Mouse (Mus musculus) c-Kit-positive CD71-positive TER-119-negative erythroid progenitor cells, embryonic 14.5 days (primary cell): Measurements from ENCODE around the gene Stk33.

Source experiments
- DNase-seq: peaks from one replicate; pipeline ENCODE4 v3.0.0-alpha.2; 2013; ENCODE audit warnings: low read depth

Stk33 gene

DNA sequence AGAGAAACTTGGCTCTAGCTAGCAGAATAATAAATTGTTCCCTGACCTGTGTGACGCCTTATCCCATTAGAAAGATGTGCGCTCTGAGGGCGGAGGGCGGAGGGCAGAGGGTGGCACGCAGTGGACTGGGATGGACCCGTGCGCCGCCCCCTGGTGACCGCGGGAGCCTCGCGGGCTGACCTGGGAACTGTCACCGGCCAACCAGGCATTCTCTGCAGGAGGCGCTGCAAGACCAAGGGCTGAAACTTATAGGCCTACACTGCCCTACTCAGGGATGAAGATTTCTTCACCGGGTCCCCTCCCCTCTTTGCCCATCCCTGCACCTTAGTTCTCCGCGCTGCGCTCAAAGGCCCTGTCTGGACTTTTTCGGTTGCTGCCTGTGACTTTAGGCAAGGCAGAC, 197.6 kb downstream of the Stk33 start:
- no peak for DNase-seq

DNA sequence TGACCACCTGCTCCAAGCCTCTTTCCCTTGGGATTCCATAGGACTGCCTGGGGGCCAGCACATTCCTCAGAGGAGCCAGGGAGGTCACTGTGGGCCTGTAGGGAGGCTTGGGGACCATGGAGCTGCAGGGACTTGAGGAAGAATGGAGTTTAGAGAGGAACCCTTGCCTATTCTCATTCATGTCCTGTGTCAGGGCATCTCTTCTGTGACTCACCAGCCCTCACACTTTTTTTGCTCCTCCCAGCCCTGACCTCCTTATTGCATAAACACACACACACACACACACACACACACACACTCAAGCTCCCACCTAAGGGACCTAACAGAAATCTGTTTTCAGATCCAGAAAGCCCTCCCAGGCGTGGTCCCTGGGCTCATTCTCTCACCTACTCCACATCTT, 199.5 kb downstream of the Stk33 start:
- no peak for DNase-seq

- no peak for DNase-seq
Measured at GRCm38 (mm10) chr7:109238724-109239123, 200.2 kb downstream of the Stk33 start.

DNA sequence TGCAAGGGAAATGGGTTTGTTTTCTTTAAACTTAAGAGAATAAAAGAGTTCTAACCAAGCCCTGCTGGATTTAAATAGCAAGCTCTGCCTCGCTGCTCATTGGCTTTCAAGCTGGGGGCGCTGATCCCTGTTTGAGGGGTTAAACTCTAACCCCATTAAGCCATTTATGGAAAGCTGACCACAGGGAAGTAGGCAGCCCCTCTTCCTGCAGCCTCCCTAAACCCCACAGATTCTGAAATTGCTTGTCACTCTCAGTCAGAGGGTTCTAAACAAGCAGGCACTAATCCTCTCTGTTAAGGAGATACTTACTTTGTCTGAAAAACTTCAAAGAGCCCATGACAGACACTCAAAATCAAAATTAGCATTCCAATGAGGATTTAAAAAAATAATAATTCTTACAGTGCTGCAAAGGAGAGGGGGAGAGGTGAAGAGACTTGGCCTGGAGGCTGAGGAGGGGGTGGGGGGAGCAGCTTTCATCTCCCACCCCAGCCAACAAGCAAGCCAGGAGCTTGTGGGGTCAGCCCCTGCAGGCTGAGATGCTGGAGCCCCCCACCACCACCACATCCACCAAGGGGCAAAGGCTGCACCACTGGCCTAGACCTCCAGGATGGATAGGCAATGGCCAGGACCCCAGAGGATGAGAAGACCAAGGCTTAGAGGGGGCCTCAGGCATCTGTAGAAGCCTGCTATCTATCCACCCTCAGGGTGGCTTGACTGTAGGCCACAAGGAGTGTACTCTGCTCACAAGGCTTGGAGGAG, 203.8 kb downstream of the Stk33 start:
- no peak for DNase-seq

DNA sequence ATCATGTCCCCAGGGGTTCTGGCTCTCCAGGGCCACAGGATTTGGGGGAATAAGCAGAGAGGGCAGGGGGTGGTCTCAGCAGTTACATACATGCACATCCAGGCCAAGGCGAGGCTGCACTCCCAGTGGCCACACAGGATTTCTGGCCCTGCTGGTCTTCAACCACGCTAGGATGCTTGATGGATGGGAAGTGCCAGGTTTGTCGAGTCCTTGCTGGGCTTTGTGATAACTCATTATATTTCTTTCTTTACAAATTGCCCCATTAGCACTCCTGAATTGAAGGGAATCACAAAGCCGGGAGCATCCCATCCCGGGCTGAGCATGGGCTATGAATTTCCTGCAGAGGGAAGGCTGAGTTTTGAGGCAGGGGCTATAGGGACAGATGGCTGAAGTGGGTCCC, 204.4 kb downstream of the Stk33 start:
- no peak for DNase-seq

- DNase-seq, result no peak
Measured at GRCm38 (mm10) chr7:109231881-109232321, 207.0 kb downstream of the Stk33 start.

DNA sequence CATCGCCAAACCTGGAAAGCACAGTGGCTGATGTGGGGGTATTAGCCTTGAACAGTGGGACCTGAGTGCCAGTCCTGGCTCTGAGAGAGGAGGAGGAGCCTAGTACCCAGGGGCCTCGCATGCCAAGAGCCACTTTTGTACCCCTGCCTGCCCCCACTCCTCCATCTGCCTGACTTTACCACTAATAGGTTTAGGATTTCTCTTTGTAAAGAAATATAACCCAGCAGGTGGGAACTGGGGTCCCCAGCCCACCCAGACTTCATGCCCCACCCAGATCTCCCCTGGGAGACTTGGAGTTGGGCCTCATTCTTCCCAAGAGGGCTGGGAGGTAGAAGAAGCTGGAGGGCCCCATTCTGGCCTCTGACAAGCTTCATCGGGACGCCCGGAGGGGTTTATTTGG, 207.6 kb downstream of the Stk33 start:
- no peak for DNase-seq

DNA sequence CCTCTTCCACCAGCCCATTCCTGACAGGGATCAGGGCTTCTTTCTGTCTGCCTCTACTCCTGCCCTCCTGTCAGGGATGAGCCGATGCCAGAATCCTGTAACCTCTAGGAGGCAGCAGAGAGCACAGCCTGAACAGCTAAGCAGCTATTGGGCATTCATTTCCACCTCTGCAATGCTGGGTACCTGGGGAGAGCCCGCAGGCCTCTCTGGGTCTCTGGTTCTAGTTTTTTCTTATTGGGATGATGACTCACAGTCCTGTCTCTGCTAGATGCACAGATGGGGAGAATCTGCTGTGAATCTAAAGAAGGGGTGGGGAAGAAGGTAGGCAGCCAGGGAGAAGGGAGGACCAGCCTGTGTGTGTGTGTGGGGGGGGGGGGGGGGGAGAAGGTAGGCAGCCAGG, 208.1 kb downstream of the Stk33 start:
- DNase-seq, result peak; percentile 25
